ENCODE assay signal across 1 mouse cellular context in the genomic region with DNA sequence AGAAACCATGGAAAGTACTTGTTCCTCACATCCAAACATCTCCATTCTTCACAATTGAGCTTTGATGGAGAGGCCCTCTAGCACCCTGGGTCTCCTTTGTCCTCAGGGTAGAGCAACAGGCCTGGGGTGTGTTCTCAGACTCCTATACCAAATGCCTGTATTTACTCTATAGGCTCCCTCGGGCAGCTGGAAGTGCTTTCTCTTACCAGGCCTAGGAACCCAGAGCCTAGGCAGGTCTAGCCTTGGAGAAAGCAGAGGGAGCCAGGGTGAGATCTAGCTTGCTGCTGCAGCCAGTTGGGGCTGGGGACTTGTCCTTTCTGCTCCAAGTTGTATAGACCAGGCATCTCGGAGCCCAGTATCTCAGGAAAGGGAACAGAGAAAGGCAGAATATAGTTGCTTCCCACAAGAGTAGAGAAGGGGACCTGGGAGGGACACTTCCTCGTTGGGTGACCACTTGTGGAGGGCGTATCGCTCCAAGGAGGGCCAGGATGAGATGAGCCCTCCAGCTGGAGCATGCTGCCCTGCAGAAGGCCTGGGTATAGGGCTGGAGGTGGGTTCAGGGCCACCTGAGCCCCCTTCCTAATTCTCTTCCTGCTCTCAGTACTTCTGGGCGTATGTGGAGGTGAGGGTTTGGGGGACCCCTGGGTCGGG.
TF ChIP-seq lines count a peak whose summit lies in the region.

No protein-coding gene starts in this region.

TF ChIP-seq in myocyte, 11 proteins besides CTCF, POLR2A, EP300 and RAD21 (continued from another document):
- TF ChIP-seq CEBPB (IDR thresholded peaks at IDR 0.05; ENCODE audit: insufficient read depth, poor library complexity, severe bottlenecking), result no peak
